Mouse (Mus musculus): ENCODE results near the gene Cdc42se1.

Cdc42se1 gene

DNA sequence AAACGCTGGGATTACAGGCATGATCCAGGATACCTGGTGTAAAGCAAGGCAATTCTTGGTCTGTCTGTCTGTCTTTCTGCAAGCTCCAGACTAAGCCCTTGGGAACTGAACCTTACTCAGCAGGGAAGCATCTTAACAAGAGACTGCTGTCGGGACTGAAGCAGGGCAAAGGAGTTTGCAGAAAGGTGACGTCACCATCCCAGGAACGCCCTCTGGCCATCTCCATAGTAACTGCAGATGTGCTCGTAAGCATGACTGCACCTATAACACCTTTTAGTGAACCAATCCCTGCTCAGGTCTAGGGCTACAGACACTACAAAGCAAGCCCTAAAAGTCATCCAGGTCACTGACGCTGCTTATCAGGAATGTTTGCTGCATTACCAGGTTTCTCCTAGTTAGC is 4.2 kb upstream of the Cdc42se1 start:
- DNase-seq (ENCODE audit: low spot score) = peak; percentile 68

DNA sequence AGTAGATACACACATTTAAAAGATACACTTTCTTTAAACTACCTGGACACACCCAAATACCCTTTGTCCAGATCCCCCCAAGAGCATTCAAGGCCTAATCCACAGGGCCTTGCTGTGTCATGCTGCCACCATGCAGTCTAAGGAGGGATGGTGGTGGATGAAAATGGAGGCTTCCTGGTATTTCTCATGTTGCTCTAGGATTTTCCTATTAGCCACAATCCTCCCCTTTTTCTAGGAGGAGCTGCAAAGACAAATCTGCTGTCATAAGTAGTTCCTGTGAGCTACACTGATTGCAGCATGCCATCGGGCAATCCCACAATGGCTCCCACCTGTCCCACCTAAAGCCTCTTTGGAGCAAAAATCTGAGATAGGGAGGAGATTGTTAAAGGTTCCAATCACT is 1.3 kb upstream of the Cdc42se1 start:
- DNase-seq (ENCODE audit: low spot score) = no peak

DNA sequence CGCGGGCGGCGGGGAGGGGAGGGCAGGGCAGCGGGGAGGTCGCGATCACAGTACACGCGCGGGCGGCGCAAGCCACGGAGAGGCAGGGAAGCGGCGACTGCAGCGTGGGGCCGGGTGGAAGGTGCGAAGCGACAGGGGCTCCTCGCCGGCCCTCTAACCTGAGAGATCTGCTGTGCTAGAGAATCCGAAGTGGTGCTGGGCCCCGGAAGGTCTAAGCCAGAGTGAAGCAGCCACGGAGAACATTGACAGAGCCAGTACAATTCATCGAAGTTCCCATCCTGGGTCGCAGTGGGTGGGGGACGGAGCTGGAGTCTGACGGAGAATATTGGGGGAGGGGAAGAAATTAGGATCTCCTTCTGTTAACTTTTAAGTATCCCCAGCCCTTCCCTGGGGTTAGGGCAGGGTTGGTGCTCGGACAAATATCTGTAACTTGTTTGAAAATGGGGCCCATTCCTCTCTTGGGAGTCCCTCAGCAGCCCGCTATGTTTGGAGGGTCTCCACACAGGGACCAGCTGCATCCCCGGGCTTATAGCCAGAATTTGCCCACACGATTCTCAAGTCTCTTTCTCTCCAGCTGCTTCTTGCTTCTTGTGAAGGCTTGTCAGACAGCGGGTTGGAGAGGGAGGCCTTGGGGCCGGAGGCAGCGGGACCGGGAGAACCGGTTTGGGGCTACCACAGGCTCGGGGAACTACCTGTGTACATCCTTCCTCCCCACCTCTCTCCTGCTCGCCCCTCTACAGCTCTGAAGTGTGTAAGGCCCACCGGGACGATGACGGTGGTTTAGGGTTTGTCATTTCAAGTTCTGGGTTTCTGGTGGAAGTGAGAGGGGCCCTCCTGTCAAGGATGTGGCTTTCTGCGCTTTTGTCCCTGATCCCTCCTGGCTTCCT is 605 bp downstream of the Cdc42se1 start:
- DNase-seq (ENCODE audit: low spot score) = peak; percentile 38

DNA sequence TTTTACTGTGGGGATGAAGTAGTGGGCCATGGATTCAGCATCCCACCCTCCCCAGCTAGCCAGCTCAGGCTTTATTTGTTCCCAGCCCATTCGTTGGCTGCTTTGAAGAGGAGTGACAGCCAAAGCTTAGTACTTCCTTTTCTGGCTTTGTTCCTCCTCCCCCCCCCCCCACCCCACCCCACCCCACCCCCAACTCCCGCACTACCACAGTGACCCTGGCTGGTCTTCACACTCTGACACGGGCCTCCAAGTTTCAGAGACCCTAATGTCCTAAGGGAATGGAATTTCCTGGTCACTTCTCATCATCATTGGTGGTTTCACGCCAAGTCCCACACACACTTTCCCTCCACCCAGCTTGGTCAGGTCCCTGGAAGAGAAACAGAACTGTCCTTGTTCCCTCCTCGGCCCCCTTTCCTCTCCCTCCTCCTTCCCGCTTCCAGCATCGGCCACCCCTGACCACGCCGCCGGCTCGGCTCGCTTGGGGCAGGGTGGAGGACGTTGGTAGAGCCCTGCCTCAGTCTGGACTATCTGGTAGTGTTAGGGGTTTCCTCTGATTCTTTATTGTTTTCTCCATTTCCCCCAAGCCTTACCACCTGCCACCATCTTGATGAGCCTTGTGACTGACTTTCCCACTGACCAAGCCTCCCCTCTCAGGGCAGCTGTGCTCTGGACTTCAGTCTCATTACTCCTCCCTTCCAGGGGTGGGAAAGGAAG is 1.4 kb downstream of the Cdc42se1 start:
- peak; percentile 54 for DNase-seq (ENCODE audit: low spot score)

DNA sequence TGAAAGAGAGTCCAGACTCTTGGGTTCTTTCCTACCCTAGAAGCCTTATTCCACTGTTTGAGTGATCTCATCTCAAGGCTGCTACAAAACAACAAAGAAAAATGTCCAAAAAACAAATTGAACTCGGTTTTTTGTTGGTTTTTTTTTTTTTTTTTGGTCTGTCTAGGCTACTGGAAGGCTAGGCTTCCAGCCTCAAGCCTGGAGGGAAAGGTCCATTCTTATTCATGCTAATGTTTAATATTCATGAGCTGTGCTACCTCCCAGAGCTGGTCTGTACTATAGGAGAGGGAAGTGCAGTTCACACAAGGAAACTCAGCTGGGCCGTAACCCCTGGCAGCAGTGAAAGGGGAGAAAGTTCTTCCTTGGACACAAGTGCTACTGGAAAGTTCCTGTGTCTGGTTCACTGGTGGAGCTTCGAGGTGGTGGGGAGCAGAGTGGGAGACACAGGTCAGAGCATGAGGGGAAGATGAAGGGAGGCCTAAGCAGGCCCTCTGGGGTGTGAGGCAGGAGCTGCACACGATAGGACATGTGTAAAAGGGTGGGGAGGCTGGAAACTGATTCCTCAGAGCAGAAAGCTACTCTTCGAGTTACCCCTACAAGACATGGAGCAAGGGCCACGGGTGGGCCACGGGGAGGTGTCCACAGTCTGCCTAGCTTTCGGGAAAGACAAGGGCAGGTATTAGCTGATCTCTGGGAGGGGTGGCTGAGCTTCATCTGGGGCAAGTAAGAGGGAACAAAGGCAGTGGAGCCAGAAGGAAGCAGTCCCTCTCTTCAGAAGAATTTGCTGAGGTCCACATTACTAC is 2.2 kb downstream of the Cdc42se1 start:
- DNase-seq (ENCODE audit: low spot score) = peak; percentile 39

DNA sequence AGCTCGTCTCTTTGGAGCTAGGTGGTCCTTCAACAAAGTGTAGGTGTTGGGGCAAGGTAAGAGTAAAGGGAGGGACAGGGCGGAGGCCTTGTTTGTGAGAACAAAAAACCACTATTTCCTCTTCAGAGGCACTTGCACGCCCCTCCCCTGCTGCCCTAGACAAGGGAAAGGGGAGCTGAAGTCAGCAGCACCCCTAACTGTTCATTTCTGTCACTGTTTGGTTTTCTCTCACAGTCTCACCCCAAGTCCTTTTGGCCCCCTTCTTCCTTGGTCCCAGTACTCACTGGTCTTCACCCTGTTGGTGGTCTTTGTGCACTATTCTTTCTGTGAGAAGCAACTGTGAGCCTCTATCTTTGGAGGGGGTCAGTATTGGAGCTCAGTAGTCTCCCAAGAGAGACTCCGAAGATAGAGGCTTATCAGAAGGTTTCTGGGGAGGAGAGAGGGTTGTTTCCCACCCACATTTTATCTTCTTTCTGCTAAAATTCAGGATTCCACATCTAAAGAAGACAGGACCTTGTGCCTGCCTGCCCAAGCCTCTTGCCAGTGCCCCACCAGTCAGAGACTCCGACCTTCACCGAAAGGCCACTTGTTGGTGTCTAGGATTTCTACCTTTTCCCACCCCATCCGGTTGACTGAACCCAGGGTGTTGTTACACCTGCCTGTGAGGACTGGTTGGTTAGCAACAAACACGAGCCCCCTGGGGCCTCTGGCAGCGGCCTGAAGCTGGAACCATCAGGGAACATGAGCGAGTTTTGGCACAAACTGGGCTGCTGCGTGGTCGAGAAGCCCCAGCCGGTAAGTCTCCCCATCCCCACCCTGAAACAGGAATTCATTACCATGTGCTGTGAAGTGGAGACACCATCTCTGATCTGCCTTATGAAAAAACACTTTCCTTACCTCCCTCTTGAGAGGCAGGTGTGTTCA is 3.0 kb downstream of the Cdc42se1 start, which contains the start of gene Mllt11:
Gene Mllt11, minus strand, starts transcription at position 874 of the 924 bp plus-strand sequence.
- DNase-seq (ENCODE audit: low spot score) = no peak

DNA sequence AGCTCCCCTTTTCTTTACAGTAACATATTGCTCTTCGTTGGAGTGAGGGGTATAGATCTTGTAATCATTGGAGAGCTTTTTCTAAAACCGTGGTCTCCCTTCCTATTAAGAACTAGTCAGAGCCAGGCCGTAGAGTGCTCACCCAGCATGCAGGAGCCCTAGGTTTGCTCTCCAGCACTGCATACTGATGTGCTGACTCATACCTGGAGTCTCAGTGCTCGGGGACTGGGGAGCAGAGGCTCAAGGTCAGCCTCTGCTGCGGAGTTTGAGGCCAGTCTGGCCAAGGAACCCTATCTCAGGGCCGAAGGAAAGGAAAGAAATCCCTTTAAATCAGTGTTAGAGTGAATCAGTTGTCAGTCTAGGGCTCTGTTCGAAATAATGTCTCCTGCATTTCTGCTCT is 4.2 kb downstream of the Cdc42se1 start:
- no peak for DNase-seq (ENCODE audit: low spot score)

DNA sequence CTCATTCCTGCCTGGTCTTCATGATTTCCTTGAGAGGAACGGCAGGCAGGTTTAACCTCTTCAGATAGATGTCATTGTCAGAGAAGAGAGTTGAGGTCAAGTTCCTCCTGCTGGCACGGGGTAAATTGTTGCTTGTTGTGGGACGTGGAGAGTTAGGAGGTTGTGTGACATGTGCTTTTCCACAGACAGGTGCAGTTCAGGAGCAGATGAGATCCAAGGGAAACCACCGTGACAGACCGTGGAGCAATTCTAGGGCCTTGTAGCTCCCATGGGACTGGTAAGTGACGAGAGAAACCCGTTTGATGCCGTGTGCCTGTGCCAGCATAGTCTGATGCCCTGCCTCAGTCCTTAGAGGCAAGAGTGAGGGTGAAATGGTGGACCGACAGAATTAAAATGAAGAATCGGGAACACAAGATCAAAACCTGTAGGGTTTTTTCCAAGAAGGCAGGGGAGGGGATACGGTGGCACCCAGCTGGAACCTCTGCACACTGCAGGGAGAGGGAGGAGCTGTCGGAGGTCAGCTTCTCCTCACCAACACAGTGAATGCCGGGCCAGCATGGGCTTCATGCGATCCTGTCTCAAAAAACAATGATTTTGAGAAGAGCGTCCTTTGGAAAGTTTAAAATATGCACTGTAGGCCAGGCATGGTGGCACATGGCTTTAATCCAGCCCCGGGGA is 4.9 kb downstream of the Cdc42se1 start:
- no peak for DNase-seq (ENCODE audit: low spot score)

DNA sequence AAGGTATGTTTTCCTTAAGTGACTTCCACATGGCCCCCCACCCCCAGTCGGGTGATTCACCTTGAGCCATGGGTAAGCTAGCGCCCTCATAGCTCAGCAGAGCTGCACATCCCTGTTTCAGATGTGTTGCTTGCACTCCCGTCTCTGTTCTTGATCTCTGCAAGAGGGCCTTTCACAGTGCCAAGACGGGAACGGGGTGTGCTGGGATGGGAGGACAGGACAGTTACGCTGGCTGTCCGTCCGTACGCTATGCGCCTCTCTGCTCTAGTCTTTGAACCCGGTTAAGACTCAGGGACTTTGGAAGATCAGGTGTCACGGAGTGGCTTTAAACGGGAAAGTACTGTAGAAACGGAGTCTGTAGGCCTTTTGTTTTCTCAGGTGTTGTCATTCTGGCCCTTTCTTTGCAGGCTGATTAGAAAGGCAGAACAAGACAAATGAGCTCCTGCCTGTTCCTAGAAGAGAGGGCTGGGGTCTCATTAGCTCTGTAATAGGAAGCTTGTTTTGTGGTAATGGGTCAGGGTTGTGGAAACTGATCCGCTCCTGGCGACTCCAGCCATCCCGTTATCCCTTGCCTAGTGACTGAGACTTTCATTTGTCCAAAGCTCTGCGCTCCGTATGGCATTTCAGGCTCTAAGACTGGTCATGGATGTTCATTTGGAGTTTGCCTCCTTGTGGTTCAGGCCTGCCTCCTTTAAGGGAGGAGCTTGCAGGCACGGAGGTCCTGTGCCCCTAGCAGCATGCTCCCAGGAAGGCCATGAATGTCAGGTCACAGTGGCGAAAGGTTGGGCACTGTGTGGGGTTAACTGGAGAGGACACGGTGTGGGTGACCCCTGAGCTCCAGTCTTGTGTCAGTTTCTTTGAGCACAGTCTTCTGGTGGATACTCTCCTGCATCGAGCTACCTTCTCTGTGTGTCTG is 7.1 kb downstream of the Cdc42se1 start:
- peak; percentile 43 for DNase-seq (ENCODE audit: low spot score)

DNA sequence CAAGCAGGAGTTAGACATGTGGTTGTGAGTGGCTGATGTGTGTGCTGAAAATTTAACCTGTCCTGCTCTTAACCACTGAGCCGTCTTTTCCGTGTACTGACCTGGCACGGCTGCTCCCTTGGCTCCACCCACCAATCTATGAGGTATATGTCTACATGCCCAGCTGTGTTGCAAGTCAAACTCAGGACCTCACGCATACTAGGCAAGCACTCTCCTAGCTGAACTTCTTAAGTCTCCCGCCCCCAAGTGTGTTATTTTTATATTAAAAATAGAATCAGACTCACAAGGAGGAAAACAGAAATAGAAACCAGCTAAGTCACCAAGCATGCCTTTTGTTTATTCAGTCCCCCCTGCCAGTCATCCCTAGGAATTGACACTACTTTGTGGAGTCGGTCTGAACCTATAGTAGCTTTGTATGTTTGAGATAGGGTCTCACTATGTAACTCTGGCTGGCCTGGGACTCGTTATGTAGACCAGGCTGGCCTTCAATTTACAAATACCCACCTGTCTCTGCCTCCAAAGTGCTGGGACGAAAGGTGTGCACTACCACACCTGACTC is 9.1 kb downstream of the Cdc42se1 start:
- DNase-seq (ENCODE audit: low spot score) = no peak

DNA sequence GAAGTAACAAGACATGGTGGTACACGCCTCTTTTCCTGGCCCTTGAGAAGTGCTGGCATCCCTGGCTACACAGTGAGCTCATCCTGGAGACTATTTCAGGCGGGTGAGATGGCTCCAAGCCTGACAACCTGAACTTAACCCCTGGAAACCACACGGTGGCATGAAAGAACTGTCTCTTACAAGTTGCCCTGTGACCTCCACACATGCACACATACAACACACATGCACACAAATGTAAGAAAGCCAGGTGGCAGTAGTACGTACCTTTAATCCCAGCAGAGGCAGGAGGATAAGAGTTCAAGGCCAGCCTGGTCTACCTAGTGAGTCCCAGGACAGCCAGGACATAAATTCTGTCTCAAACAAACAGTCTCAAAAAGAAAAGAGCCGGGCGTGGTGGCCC is 10.5 kb downstream of the Cdc42se1 start:
- no peak for DNase-seq (ENCODE audit: low spot score)

DNA sequence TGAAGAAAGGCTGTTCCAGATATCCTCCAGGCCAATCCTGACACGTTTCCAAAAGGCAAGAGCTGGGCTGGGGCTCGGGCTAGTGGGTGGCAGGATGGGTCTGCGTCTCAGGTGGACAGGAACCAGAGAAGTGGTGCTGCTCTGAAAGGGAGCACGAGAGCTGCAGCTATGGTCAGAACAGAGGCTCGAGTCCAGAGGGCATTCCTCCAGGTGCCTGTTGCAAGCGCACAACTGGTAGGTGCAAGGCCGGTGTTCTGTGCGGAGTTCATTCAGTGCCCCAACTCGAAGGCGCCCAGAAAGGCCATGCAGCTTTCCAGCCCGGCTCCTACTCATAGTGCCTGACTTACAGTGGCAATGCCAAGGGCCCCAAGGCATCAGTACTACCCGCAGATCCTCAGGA is 11.4 kb downstream of the Cdc42se1 start:
- DNase-seq (ENCODE audit: low spot score) = no peak

DNA sequence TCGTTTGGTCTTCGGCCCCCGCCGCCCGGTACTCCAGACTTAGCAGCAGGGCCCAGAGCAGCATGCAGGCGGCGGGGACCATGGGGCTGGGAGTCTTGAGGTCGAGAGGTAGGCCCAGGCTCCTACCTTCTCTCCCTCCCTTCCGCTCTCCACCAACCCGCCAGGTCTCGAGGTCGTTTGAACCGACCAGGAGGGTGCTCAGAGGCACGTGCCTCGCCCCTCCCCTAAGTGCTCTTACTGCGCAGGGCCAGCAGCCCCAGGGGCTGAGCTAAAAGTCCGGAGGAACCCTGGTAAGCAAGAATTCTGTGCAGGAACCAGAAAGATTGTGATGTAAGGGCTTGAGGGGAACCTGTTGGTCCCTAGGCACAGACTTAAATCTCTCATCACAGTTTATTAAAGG is 12.4 kb downstream of the Cdc42se1 start:
- DNase-seq (ENCODE audit: low spot score) = no peak

DNA sequence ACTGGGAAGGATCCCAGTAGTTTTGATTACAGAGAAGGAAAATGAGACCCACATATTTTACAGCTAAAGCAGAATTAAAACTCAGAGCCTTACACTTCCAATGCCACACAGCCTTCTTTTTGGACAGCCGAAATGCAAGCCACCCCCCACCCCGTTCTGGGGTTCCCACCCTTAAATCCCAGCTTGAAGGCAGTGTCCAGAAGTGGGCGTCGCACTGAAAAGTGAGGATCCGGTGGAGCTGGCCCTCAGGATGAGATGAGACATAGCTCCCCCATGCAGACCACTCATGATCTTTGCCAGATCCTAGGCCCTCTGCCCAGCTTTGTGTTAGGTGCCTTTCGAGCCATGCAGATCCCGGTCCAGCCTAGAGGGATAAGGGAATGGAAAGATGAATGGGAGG is 13.0 kb downstream of the Cdc42se1 start, which contains the start of gene Gm128:
Gene Gm128, minus strand, starts transcription at position 101 of the 400 bp plus-strand sequence.
- DNase-seq (ENCODE audit: low spot score) = no peak

DNA sequence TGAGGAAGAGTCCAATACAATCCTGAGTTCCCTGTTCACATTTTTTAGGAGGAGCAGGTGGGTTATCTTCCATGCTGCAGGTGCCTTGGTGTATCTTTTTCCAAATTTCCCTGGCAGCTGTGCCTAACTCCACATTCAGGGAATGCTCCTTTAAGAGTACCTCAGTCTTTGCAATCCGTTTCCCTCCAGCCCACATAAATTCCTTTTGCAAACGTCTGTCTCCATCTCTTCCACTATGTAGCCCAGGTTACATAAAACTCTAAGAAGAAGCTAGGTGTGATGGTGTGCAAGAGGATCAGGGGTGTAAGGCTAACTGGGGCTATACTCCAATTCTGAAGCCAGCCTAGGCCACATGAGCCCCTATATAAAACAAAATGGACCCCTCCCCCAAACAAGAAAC is 14.6 kb downstream of the Cdc42se1 start:
- no peak for DNase-seq (ENCODE audit: low spot score)

DNA sequence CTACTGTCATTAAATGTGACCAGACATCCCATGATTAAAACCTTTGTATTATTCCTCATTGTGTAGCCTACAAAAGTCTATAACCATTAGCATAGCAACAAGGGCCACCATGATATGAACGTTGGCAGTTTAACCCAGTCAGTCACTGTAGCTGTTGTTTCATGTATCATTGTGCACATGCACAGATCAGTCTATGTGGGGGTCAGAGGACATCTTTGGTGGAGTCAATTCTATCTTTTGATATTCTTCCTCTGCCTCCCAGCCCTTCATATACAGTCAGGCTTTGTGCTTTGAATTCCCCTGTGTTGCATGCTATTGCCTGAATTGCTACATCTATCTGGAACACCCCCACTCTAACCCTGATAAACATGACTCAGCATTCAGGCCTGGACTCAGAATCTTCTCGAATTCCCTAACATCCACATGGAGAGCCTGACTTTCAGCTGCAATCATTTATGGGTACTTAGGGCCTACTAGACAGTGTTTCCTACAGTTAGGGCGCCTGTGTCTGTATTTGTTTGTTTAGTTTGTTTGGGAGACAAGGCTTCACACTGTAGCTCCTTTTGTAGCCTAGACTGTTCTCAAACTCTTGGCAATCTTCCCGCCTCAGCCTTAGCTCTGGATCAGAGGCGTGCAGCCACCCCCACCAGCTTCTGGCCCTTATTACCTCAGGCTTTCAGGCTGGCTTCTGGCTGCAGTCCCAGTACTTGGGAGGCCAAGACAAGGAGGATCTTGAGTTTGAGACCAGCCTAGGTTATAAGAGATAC is 18.1 kb downstream of the Cdc42se1 start:
- DNase-seq (ENCODE audit: low spot score) = no peak

DNA sequence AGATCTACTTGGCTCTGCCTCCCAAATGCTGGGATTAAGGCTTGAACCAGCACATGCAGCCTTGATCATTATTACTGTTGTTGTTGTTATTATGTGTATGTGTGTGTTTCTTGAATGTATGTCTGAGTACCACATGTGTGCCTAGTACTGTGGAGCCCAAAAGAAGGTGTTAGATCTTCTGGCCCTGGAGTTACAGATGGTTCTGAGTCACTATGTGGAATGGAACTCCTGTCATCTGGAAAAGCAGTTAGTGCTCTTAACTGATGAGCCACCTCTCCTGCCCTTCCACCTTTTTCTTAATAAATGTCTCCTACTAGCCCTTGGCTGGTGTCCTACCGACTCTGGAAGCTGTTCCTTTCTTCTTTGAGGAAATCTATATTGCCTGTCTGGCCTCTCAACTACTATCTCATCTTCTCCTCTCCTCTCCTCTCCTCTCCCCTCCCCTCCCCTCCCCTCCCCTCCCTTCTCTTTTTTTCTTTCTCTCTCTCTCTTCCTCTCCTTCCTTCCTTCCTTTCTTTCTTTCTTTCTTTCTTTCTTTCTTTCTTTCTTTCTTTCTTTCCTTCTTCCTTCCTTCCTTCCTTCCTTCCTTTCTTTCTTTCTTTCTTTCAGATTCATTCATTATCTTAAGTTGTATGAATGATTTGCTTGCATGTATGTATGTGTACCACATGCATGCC is 19.3 kb downstream of the Cdc42se1 start:
- DNase-seq (ENCODE audit: low spot score) = no peak

DNA sequence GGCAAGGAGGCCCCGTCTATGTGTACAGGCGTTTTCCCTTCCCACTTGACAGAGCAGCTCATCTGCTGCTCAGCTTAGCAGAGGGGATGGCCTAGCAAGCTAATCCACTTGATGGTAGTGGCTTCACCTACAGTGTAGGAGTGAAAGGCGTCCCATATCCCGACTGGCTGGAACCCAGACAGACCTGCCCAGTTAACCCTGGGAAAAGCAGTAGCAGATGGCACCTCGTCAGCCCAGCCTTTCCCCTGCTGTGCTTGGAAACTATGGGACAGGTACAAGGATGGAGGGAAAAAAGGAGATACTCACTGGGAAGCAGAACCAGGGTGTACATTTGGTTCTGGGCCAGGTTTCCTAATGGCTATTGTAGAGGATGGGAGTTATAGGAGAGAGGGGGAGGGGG is 21.8 kb downstream of the Cdc42se1 start:
- DNase-seq (ENCODE audit: low spot score) = no peak

All from embryo, embryonic 10 days (tissue).